Mouse (Mus musculus) gastrocnemius, postnatal 25 days (tissue): ENCODE measurements at regions not wholly inside any gene's neighbourhood (a gene's known extent, or its start where the extent isn't known, plus 50 kb on each side); places are given as distances from the start of the nearest gene placed in this dataset.
"Not testable (repeated sequence)": the region's sequence is repeated elsewhere in the genome, so short reads cannot be mapped to it uniquely, and the experiment has no call there.

Experiments
- DNase-seq: peaks from one replicate; pipeline ENCODE4 v3.0.0; 2022

DNA sequence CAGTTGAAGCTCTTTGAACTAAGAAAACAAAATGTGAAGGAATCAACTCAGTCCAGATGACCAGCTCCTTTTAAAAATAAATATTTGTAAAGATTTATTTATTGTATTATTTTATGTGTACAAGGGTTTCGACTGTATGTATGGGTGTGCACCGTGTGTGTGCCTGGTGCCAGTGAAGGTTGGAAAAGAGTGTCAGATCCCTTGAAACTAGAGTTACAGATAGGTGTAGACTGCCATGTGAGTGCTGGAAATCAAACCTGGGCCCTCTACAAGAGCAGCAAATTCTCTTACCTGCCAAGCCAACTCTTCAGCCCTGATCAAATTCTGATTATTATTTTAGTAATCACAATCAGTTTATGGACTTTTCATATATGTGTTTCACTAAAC lies 140.2 kb upstream of the Gm12728 start:
- DNase-seq: no peak

DNA sequence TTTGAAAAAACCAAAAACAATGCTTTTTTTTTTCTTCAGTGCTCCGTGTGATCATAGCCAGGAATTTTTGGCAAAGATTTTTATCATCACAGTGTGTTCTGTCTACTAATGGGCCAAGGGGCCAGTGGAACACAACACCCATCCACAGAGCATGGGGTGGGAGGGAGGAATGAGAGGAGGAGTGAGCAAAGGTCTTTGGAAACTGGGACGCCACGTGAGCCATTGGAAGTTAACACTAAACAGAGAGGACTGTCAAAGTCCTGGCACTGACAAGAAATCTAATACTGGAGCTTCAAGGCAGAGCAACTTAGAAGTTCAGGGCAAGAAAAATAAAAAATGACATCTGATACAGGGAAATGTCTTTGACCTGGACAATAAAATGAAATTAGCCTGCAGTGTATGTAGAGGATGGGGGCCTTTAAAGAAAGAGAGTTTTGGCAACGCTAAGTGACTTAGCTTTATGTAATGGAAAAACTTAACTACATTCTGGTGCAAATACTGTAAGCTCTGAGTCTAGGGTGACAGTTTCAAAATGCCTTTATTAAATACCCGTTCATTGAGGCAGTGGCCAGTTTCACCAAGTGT lies 133.5 kb upstream of the Gm12728 start:
- DNase-seq: peak; percentile 57

DNA sequence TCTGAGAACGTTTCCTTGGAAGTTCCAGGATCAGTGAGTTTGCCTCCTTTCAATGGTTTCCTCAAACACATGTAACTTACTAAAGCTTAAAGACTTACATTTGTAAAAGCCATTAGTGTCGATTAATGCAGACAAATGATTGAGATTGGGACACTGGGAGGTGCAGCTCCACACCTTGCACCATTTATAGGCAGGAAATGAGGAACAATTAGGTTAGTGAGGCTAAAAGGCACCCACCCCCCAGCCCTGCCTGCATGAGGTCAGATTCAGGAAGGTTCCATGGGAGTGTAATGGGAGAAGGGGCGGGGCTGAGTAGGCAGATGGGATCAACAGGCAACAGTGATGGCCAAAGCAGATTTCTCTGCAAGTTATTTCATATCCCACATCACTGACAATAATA lies 131.1 kb upstream of the Gm12728 start:
- peak; percentile 22 for DNase-seq

DNA sequence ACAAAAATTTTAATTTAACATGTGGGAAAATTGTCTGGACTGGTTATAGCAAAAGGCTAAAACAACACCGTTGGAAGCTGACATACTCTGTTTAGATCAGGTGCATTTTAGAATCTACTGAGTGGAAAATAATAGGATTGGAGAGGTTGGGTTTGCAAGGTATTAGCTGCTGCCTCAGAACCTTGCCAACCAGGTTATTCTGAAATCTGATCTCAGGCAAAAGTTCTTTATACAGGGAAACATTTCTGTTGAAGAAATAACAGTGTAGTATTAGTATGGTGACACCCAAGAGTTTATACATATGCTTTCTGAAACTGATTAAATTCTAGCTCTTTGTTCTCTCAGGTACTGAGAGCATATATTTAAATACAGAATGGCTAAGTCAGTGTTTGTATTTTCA lies 113.0 kb upstream of the Gm12728 start:
- DNase-seq: no peak

DNA sequence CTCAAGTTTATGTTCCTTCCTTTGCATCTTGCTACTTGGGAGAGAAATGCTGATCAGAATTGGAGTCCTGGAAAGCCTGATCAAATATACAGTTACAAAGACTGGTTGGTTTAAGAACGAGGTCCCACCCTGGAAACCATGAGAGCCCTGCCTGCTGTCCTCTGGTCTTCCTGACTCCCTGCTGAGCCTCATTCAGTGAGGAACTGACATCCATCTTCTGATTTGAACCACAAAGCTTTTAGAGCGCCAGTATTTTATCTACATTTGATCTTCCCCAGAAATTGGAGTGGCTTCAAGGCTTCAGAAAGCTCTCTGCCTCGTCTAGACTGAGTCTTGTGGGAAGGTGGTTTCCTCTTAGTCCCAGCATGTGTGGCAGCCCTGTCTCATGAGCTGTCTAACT lies 99.0 kb upstream of the Gm12728 start:
- DNase-seq: no peak

DNA sequence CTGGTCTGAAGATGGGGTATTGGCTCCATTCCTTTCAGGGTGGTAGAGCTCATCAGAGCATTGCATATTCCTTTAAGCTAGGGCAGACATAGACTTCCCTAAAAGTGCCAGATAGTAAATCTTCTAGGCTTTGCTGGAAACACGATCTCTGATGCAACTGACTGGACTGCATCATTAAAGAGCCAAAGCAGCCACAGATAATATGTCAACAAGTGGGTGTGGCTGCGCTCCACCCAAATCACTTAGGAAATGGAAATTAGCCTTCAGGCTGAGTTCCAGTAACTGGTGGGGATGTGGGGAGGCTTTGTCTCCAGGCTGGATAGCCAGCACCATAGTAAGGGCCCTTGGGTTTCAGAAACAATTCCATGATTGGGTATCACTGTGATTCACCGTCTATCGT lies 97.3 kb upstream of the Gm12728 start:
- DNase-seq: peak; percentile 9

DNA sequence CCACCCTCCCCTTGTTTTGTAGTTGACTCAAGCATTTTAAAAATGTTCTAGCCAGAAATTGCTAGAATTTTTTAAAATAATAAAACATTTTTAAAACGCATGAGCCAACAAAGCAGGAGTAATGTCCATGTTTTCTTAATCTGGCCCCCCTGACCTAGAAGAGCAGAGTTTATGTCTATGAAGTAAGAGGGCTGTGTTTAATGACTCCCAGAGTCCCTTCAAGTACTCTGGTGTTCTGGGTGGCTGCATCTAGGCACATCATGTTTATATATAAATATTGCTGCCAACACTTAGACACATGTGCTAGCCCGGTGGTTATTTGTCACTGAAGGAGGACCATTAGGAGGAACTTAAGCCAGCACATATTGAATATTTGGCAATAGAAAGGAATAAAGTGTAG lies 93.8 kb upstream of the Gm12728 start:
- no peak for DNase-seq

DNA sequence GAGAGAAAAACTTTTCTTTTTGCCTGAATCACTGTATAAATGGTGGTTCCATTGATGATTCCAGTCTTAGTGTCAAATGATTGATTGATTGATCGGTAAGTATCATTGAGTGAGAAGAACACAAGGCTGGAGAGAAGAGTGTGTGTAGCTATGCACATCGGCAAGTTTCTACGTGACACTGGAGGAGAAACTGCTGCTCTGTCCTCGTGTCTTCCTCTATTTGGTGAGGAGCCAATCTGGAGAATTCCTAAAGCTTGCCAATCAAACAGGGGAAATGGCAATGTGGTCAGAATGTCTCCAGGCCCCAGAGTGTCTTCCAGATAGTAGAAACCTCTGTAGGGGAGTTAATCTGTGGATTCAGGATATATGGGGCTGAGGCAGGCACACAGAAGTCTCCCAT lies 92.5 kb upstream of the Gm12728 start:
- no peak for DNase-seq

DNA sequence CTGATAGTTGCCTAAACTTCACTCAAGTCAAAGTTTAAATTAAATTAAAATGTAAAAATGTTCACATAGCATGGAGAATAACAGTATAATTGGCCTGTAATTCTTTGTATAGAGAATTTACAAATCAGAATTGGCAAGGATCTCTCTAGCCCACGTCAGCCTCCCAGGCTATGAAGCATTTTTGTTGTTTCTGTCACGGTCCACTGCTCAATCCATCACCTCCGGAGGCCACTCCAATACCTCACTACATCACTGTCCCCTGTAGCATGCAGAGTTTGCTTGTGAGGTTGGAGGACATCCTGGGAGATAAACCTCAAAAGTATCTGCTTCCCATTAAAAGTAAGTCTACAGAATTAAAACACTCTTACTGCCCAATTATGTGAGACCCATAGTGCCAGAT lies 87.6 kb upstream of the Gm12728 start:
- DNase-seq: no peak

DNA sequence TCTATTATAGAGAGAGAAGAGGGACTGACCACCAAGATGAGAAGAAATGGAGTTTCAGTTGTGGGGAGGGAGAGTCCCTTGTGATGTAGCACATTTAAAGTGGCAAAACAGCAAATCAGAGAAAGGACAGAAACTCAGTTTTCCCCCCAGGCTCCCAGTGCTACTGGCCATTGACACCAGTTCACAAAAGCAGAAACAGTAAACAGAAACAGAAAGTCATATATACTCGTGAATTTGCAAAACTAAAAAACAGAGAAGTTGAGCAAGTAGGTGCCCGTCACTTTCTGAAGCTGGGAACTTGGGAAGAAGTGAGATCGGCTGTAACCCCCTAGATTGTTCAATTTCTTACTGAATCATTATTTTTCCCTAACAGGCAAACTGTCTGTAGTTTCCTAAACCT lies 86.3 kb upstream of the Gm12728 start:
- DNase-seq: no peak

DNA sequence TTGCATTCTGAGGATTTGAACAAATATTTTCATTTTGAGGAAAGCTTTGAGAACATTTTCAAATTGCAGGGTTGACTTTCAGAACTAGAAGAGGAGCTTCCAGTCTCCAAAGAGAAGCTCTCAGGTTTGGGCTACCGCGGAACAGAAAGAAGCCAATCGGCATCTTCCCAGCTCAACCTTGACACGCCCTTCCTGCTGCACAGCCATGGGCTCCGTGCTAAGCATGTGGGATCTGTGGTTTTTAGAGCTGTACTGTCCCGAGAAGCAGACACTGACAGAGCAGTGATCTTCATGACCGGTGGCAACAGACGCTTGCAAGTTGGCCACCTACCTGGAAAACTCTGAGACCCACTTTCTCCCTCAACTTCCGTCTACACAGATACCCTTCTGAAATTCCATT lies 85.4 kb upstream of the Gm12728 start:
- DNase-seq: no peak

DNA sequence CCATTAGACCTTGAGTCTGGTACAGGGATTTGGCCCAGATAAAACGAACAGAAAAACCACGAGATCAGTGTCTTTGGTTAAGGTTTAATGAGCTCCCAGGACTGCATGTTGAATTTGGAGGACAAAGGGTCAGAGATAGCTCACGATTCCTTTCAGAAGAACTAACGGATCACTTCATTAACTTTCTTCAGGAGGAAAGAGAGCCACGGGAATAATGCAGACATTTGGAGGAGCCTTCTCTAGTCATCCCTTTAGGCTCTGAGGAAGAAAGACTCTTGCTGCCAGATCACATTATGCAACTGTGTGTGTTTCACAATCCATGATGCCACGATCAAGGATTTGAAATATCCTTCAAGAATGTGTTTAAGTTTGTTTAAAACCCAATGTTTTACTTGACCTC lies 83.7 kb upstream of the Gm12728 start:
- DNase-seq: no peak

DNA sequence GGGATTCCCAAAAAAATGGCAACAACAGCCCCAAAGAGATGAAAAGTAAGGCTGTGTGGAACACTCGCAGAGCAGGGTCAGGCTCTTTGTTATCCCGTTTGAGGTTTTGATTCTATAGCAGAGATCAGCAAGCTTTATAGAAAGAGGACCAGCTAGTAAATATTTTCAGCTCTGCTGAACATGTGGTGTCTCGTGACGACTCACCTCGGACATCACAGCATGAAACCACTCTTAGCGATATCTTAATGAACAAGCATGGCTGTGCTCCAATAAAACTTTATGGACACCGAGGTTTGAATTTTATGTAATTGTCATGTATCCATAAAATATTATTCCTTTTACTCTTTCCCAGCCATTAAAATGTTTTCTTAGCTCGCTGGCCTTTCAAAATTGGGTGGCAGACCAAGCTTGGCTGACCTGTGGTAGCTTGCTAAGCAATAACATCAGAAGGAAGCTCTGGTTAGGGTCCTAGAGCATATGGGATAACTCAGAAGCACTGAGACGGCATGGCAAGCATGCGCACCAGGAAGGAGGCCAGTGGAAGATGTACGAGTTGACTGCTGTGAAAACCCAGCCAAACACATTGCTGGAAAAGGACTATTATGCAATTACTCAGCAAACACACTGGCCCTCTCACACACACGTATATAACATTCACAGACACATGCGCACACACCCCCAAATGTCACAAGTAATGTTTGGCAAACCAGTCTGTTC lies 81.4 kb upstream of the Gm12728 start:
- DNase-seq: no peak

DNA sequence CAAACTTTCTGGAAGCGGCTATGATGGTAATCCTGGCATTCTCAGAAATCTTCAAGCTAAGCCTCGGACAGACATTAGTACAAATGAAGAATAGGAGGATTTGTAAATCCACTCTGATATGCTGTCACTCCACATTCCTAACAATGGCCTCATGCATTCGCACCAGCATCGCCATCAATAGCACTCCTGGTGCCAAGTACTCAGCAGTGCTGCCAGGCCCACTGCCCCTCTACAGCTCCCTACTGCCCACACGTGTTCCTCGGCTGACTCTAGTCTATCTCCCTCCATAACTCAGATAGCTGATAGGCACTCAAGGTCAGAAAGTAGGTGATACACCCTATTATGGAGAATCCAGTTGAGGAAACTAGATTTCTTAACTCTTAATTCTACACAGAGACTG lies 75.7 kb upstream of the Gm12728 start:
- DNase-seq: no peak

DNA sequence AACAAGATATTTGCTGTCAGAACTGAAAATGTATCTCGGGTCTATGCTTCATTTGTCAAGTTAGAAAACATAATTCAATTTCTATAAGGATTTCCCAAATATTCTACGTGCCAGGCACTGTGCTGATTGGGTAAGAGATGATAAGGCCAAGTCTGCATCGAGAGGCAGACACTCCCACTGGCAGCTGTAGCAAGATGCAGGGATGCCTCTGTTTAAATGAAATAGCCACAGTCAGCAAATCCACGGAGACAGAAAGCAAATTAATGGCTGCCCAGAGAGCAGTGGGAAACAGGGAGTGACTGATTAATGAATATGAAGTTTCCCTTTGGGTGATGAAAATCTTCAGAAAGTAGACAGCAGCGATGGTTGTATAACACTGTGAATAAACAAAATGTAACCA lies 71.6 kb upstream of the Gm12728 start:
- DNase-seq: no peak

DNA sequence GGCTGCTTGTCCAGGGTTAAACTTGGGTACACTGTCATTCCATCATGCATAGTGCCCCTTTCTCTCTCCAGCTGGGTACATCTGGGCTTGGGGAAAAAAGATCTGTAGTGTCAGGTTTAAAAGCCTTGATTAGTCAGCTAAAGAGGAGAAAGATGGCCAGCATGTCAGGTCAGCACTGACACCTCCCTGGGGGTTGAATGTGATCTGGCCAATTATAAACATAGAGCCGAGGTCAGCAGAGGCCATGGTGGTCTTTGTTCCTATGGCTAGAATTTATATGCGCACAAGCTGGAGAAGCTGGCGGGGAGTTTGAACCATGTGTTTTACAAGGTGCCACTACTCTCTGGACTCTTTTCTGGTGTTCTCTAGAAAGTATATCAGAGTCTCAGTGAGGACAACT lies 61.0 kb upstream of the Gm12728 start:
- no peak for DNase-seq

DNA sequence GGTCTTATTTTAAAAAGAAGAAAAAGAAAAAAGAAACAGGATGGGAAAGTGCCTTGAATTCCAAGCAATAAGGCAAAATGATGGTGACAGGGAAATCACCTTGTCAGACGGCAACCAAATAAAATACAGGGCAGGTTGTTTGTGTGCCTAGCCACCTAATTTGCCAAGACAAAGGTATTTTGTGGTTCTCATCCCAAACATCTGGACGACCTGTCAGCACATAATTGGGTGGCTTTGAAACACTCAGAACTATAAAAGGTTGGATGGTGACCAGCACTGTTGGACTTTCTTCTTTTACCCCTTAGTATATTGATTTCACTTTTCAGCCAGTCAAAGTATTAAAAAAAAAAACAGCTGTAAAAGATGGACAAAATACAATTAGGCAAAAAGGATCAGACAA lies 58.8 kb upstream of the Gm12728 start:
- no peak for DNase-seq

DNA sequence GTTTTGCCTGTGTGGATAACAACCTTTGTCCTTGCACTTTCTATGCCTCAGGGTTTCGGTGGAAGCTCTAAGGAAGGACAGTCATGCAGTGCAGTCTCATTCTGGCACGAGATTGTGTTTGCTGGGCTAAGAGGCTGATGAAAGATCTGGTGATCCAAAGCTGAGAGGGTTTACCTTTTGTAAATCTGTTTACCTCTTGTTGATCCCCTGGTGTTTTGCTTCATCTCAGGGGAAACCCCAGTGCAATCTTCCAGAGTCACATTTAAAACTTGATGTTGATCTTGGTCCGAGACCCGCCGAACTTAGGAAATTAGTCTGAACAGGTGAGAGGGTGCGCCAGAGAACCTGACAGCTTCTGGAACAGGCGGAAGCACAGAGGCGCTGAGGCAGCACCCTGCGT lies 54.6 kb upstream of the Gm12728 start:
- not testable (repeated sequence) for DNase-seq
